Mouse (Mus musculus) CH12.LX (cell line): Measurements from ENCODE around the gene Dpf3. TPM values are rescaled to one million over a fixed set of nuclear protein-coding genes. Genes with fewer than 3 reads are reported as not detected.

Experiments used
- DNase-seq: peaks from one replicate; pipeline ENCODE4 v3.0.0-alpha.2; 2013; ENCODE audit errors: extremely low read depth
- H3K27ac ChIP-seq: 2 replicates; pipeline ENCODE4 v1.5.1; 2012; ENCODE audit warnings: low read depth, mild to moderate bottlenecking, control low read depth, moderate library complexity; ENCODE audit not compliant: insufficient read depth
- H3K27me3 ChIP-seq: replicated peaks from 2 replicates; pipeline ENCODE3; 2012; ENCODE audit warnings: inconsistent platforms
- H3K36me3 ChIP-seq, 2 experiments: replicated peaks in 1 of 2; 2 replicates each; pipeline versions ENCODE3 to v1.6.1; 2012; ENCODE audit warnings: inconsistent platforms in 1 of 2, low read length in 1 of 2, mild to moderate bottlenecking in 1 of 2, mixed read lengths in 1 of 2, moderate library complexity in 1 of 2; ENCODE audit not compliant: control insufficient read depth in 1 of 2, insufficient read depth in 1 of 2
- H3K4me1 ChIP-seq, 2 experiments: 2 replicates each; pipeline ENCODE4 v1.6.1; 2012; ENCODE audit warnings: inconsistent platforms in 1 of 2, moderate library complexity in 1 of 2; ENCODE audit not compliant: insufficient read depth in 2 of 2, control insufficient read depth in 1 of 2
- H3K4me2 ChIP-seq: 2 replicates; pipeline ENCODE4 v1.6.1; 2012; ENCODE audit warnings: low read depth, mild to moderate bottlenecking, control low read depth; ENCODE audit not compliant: poor library complexity, insufficient read depth, severe bottlenecking
- H3K4me3 ChIP-seq, 3 experiments: fragments of 150-350 bp in 1 of 3; sonication (generic) in 1 of 3; replicated peaks in 1 of 3; 2 replicates each; pipeline versions ENCODE3 to v1.5.1; 2011 to 2012; ENCODE audit warnings: low read depth in 2 of 3, low read length in 2 of 3, mild to moderate bottlenecking in 2 of 3, moderate library complexity in 2 of 3, control low read depth in 1 of 3, improper control_type of control experiment in 1 of 3, inconsistent platforms in 1 of 3, mixed read lengths in 1 of 3; ENCODE audit not compliant: poor library complexity in 1 of 3
- H3K79me2 ChIP-seq: replicated peaks from 2 replicates; pipeline ENCODE4 v1.6.1; 2012; ENCODE audit warnings: mild to moderate bottlenecking, moderate library complexity; ENCODE audit not compliant: control insufficient read depth, poor library complexity, insufficient read depth, severe bottlenecking; ENCODE audit errors: extremely low read depth
- H3K9ac ChIP-seq: 2 replicates; pipeline ENCODE4 v1.6.1; 2012; ENCODE audit warnings: low read depth, mild to moderate bottlenecking, control low read depth, moderate library complexity; ENCODE audit not compliant: insufficient read depth
- H3K9me3 ChIP-seq: replicated peaks from 2 replicates; pipeline ENCODE3; 2012; ENCODE audit warnings: low read length, inconsistent platforms, mixed read lengths
- BHLHE40 ChIP-seq: IDR thresholded peaks from 2 replicates; pipeline ENCODE4 v1.6.1; 2011; ENCODE audit warnings: mild to moderate bottlenecking, low read depth, low read length, improper control_type of control experiment
- CTCF ChIP-seq, 2 experiments: IDR thresholded peaks in 1 of 2; conservative IDR thresholded peaks in 1 of 2; 2 replicates each; pipeline ENCODE4 v1.5.1; 2011 to 2012; ENCODE audit warnings: low read depth in 2 of 2, low read length in 2 of 2, improper control_type of control experiment in 1 of 2, inconsistent platforms in 1 of 2, mild to moderate bottlenecking in 1 of 2, moderate library complexity in 1 of 2
- ELF1 ChIP-seq: IDR thresholded peaks from 2 replicates; pipeline ENCODE4 v1.6.1; 2014; ENCODE audit warnings: low read depth, mild to moderate bottlenecking, inconsistent platforms, low read length, improper control_type of control experiment
- EP300 ChIP-seq: IDR thresholded peaks from 2 replicates; pipeline ENCODE4 v1.6.1; 2011; ENCODE audit warnings: low read length, improper control_type of control experiment
- GABPA ChIP-seq: IDR thresholded peaks from 2 replicates; pipeline ENCODE4 v1.6.1; 2012; ENCODE audit warnings: low read depth, low read length, improper control_type of control experiment, inconsistent platforms; ENCODE audit not compliant: insufficient replicate concordance
- HCFC1 ChIP-seq: IDR thresholded peaks from 2 replicates; pipeline ENCODE4 v1.6.1; 2012; ENCODE audit warnings: low read depth, mild to moderate bottlenecking, inconsistent platforms, low read length, improper control_type of control experiment
- IRF4 ChIP-seq: IDR thresholded peaks from 2 replicates; pipeline ENCODE4 v1.6.1; 2014; ENCODE audit warnings: low read depth, mild to moderate bottlenecking, inconsistent platforms, low read length, improper control_type of control experiment
- JUN ChIP-seq: IDR thresholded peaks from 2 replicates; pipeline ENCODE4 v1.6.1; 2011; ENCODE audit warnings: low read depth, mild to moderate bottlenecking, low read length, improper control_type of control experiment, moderate library complexity; ENCODE audit not compliant: insufficient read depth
- JUND ChIP-seq: conservative IDR thresholded peaks from 2 replicates; pipeline ENCODE4 v1.6.1; 2011; ENCODE audit warnings: low read depth, low read length, improper control_type of control experiment
- KAT2A ChIP-seq: IDR thresholded peaks from 2 replicates; pipeline ENCODE4 v1.6.1; 2012; ENCODE audit warnings: low read length, improper control_type of control experiment, inconsistent platforms; ENCODE audit not compliant: insufficient replicate concordance
- MAFK ChIP-seq: IDR thresholded peaks from 2 replicates; pipeline ENCODE4 v1.6.1; 2011; ENCODE audit warnings: low read length, improper control_type of control experiment; ENCODE audit not compliant: insufficient replicate concordance
- MAX ChIP-seq: IDR thresholded peaks from 2 replicates; pipeline ENCODE4 v1.6.1; 2011; ENCODE audit warnings: low read length, improper control_type of control experiment
- MAZ ChIP-seq: IDR thresholded peaks from 2 replicates; pipeline ENCODE4 v1.6.1; 2012; ENCODE audit warnings: low read depth, mild to moderate bottlenecking, inconsistent platforms, low read length, improper control_type of control experiment, moderate library complexity
- MXI1 ChIP-seq: IDR thresholded peaks from 2 replicates; pipeline ENCODE4 v1.6.1; 2011; ENCODE audit warnings: mild to moderate bottlenecking, low read depth, low read length, improper control_type of control experiment
- MYC ChIP-seq: IDR thresholded peaks from 2 replicates; pipeline ENCODE4 v1.6.1; 2011; ENCODE audit warnings: low read depth, mild to moderate bottlenecking, improper control_type of control experiment, low read length
- NRF1 ChIP-seq: IDR thresholded peaks from 2 replicates; pipeline ENCODE4 v1.6.1; 2014; ENCODE audit warnings: low read depth, mild to moderate bottlenecking, inconsistent platforms, low read length, improper control_type of control experiment, moderate library complexity
- PAX5 ChIP-seq: IDR thresholded peaks from 2 replicates; pipeline ENCODE4 v1.6.1; 2012; ENCODE audit warnings: low read length, inconsistent platforms, mixed read lengths
- POLR2A ChIP-seq: IDR thresholded peaks from 2 replicates; pipeline ENCODE4 v1.6.1; 2011; ENCODE audit warnings: low read depth, mild to moderate bottlenecking, improper control_type of control experiment, low read length
- POLR2AphosphoS2 ChIP-seq: IDR thresholded peaks from 2 replicates; pipeline ENCODE4 v1.6.1; 2011; ENCODE audit warnings: low read depth, low read length, improper control_type of control experiment
- RCOR1 ChIP-seq: conservative IDR thresholded peaks from 2 replicates; pipeline ENCODE4 v1.6.1; 2012; ENCODE audit warnings: low read depth, mild to moderate bottlenecking, inconsistent platforms, low read length, improper control_type of control experiment
- SIN3A ChIP-seq: IDR thresholded peaks from 2 replicates; pipeline ENCODE4 v1.6.1; 2012; ENCODE audit warnings: low read length, improper control_type of control experiment, inconsistent platforms
- TBP ChIP-seq: conservative IDR thresholded peaks from 2 replicates; pipeline ENCODE4 v1.6.1; 2011; ENCODE audit warnings: low read depth, low read length, improper control_type of control experiment
- UBTF ChIP-seq: IDR thresholded peaks from 2 replicates; pipeline ENCODE4 v1.6.1; 2012; ENCODE audit warnings: low read depth, mild to moderate bottlenecking, inconsistent platforms, low read length, improper control_type of control experiment, moderate library complexity
- ZC3H11A ChIP-seq: IDR thresholded peaks from 2 replicates; pipeline ENCODE4 v1.6.1; 2012; ENCODE audit warnings: low read depth, mild to moderate bottlenecking, inconsistent platforms, low read length, improper control_type of control experiment
- ZKSCAN1 ChIP-seq: IDR thresholded peaks from 2 replicates; pipeline ENCODE4 v1.6.1; 2012; ENCODE audit warnings: low read depth, inconsistent platforms, low read length, improper control_type of control experiment, borderline replicate concordance
- ZMIZ1 ChIP-seq: IDR thresholded peaks from 2 replicates; pipeline ENCODE4 v1.6.1; 2012; ENCODE audit warnings: low read depth, mild to moderate bottlenecking, inconsistent platforms, low read length, improper control_type of control experiment
- ZNF384 ChIP-seq: IDR thresholded peaks from 2 replicates; pipeline ENCODE4 v1.6.1; 2012; ENCODE audit warnings: low read depth, low read length, improper control_type of control experiment, inconsistent platforms
- dilution Hi-C: fragments of 300-500 bp; cut with MboI; formaldehyde crosslinking; loops from 2 replicates; pipeline ENCODE4 v1.14.3; 2020; ENCODE audit warnings: low sequenced_read_pairs; ENCODE audit not compliant: extremely low pct_unique_long_range_greater_than_20kb, extremely low pct_ligation_motif_present
- in situ Hi-C: fragments of 300-500 bp; cut with MboI; formaldehyde crosslinking; loops from 3 replicates; pipeline ENCODE4 v1.14.3; 2019; ENCODE audit warnings: low sequenced_read_pairs, low pct_ligation_motif_present, low pct_unique_long_range_greater_than_20kb, mixed read lengths
- polyA plus RNA-seq: library from polyadenylated mRNA; unstranded; fragments of >175 nt; gene quantifications from 2 replicates; pipeline ENCODE4 v1.2.1, GENCODE M21; 2012; ENCODE audit warnings: low read depth; ENCODE audit not compliant: insufficient read length
- total RNA-seq, 2 experiments: library from RNA; depleted of rRNA; stranded (reverse); fragments of 300-350 nt in 1 of 2; fragments of >200 nt in 1 of 2; gene quantifications; 2 replicates each; pipeline ENCODE4 v1.2.3; 2012 to 2014

Dpf3 gene
- total and polyA plus RNA-seq, 3 experiments, result 0.42 to 1.2 (median 1.2) TPM

DNA sequence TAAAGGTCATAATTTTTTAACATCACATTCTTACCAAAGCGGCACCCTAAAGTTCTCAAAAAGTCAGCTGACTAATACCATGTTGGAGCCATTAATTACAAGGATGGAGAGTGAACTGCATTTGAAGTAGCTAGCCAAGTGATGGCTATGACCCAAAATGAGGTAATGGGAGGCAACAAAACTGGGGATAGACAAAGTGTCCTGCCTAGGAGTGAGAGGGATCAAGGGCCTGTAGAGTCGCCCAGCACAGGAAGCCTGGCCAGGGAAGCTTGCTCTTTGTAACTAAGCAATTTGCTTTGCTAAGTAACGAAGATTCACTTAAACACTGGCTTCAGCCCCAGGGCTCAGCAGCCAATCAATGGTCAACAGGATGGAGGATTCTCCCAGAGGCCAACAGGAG, 238.4 kb downstream of the Dpf3 start:
- in situ Hi-C loops, result no loop called here
- H3K4me3 ChIP-seq, result no peak overlapping the region

DNA sequence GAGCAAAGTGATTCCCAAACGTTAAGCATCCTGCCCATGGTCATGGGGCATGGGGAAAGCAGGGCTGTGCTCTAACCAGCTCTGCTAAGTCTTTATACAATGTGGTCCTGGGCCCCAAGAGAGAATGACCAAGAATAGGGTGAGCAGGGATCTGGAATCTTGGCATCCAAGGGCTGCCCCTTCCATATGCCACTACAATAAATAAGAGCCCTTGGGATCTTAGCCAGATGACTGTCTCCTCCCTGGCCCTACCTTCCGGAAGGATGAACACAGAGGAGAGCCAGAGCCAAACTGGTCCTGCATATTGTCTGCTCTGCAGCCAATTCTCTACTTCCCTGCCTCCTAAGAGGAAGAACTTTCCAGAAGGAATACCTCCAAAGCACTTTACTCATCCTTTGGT, 238.9 kb downstream of the Dpf3 start:
- Histone ChIP-seq H3K4me1 (no peaks in the 10 kb centered on the region), H3K9ac (no peak overlapping the region), H3K79me2 (no peaks in the 10 kb centered on the region), H3K27ac (no peak overlapping the region), H3K27me3 (no peaks in the 10 kb centered on the region), H3K4me3 (no peak overlapping the region), H3K4me2 (no peak overlapping the region), H3K9me3 (no peaks in the 10 kb centered on the region), H3K36me3 (no peaks in the 10 kb centered on the region)
- DNase-seq, result no peak
- TF ChIP-seq ZNF384 (no peak), MAX (no peak), BHLHE40 (no peak), MXI1 (no peak), TBP (no peak), KAT2A (no peak), EP300 (no peak), POLR2A (no peak), CTCF (conservative IDR thresholded peaks at IDR 0.05 in 1 of 2, IDR thresholded peaks at IDR 0.05 in 1 of 2; ENCODE audit: low read depth in 2 of 2, low read length in 2 of 2) (no peak), MAZ (no peak), ZC3H11A (no peak)
- in situ Hi-C loops (no loop called here), dilution Hi-C loops (no loop called here)

More for the DNA sequence above, 238.4 kb downstream of the Dpf3 start:
- no peak for DNase-seq
- H3K9ac ChIP-seq, result no peak overlapping the region
- H3K4me2 ChIP-seq, result no peak overlapping the region
- H3K27me3 ChIP-seq, result no peaks in the 10 kb centered on the region
- dilution Hi-C loops, result no loop called here
- H3K27ac ChIP-seq, result no peak overlapping the region
- H3K4me1 ChIP-seq, result no peaks in the 10 kb centered on the region
- no peaks in the 10 kb centered on the region for H3K36me3 ChIP-seq
- no peaks in the 10 kb centered on the region for H3K9me3 ChIP-seq
- TF ChIP-seq JUND, result no peak
- TF ChIP-seq HCFC1, result no peak
- no peak for TF ChIP-seq ZC3H11A
- TF ChIP-seq TBP, result no peak
- no peak for TF ChIP-seq ELF1
- no peak for TF ChIP-seq SIN3A
- TF ChIP-seq ZMIZ1, result no peak
- no peak for TF ChIP-seq UBTF
- no peaks in the 10 kb centered on the region for H3K79me2 ChIP-seq

DNA sequence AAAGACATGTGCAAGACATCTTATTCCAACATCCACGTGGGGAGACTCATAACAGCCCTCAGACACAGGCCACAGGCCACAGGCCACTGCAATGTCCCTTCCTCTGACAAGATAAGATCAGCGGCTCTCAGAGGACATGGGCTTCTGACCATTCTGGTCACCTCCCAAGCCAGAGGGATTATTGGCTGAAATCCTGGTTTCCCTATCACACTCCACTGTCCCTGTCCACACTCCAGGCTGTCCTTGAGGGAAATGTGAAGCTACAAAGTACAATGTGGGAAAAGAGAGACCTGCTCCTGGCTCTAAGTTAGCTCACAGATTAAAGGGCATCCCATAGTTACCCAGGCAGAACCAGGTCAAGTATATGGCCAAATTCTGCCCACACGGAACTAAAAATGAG, 239.8 kb downstream of the Dpf3 start:
- no peak for DNase-seq
- Histone ChIP-seq H3K27me3 (no peaks in the 10 kb centered on the region), H3K27ac (no peak overlapping the region), H3K4me2 (no peak overlapping the region), H3K9me3 (no peaks in the 10 kb centered on the region), H3K79me2 (no peaks in the 10 kb centered on the region), H3K4me3 (no peak overlapping the region), H3K4me1 (no peaks in the 10 kb centered on the region), H3K36me3 (no peaks in the 10 kb centered on the region), H3K9ac (no peak overlapping the region)
- in situ Hi-C loops (no loop called here), dilution Hi-C loops (no loop called here)
- no peak for TF ChIP-seq ZMIZ1
- TF ChIP-seq POLR2AphosphoS2, result no peak
- no peak for TF ChIP-seq ZKSCAN1
- no peak for TF ChIP-seq MAFK
- TF ChIP-seq MXI1, result no peak
- no peak for TF ChIP-seq PAX5
- TF ChIP-seq MYC, result no peak
- no peak for TF ChIP-seq IRF4
- TF ChIP-seq CTCF (conservative IDR thresholded peaks at IDR 0.05 in 1 of 2, IDR thresholded peaks at IDR 0.05 in 1 of 2; ENCODE audit: low read depth in 2 of 2, low read length in 2 of 2), result no peak
- no peak for TF ChIP-seq JUN
- no peak for TF ChIP-seq RCOR1
- TF ChIP-seq EP300, result no peak
- no peak for TF ChIP-seq JUND
- TF ChIP-seq POLR2A, result no peak
- no peak for TF ChIP-seq TBP
- no peak for TF ChIP-seq GABPA
- TF ChIP-seq MAX, result no peak
- no peak for TF ChIP-seq UBTF
- no peak for TF ChIP-seq NRF1
